Mouse (Mus musculus): ENCODE measurements around the gene Znrd1as.
"Not testable (repeated sequence)": the region's sequence is repeated elsewhere in the genome, so short reads cannot be mapped to it uniquely, and the experiment has no call there.

Znrd1as gene

DNA sequence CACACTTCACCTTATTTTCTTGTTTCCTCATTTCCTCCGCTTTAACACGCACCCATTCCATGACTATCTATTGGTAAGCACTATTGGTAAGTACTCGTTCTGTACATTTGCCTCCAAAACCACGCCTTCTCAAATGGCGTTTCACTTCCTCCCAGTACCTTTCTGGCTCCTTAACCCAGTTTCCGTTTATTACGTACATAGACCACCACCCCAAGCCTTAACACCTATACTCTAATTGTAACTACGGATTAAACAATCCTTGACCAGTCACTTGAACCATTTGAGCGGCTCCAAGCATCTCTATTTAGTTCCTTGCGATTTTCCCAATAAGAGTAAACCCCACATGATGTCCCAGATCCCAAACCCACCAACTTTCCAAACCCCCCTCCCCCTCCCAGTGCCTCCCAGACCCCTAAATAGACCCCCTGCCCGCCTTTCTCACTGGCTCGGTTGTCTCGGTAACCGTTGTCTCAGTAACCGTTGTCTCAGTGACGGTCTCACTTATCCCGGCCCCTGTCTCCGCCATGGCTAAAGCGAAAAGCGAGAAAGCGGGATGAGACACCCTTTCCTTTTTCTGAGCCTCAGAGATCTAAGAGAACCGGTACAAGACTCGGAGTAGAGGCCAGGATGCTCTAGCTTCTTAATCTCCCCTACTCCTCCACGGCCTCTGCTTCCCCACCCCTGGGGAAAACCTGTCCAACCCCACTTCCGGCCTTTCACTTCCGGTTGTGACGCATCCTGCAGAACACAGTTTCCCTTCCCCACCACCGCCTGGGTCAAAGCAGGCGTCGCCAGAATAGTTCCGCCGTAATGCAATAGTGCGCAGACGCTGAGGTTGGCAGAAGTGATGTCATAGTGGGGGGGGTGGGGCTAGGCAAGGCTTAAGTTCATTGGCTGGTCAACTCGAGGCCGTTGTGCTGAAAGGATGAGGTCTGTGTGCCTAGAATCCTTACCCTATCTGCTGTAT lies 7.1 kb upstream of the Znrd1as start, which contains the start of gene Ppp1r11:
TSS of gene Ppp1r11 (minus strand) at position 761 of the 967 bp plus-strand sequence.
- peak; percentile 99 for DNase-seq (ENCODE audit: low read depth)

- no peak for DNase-seq (ENCODE audit: low read depth)
Observed at GRCm38 (mm10) chr17:36952631-36953030, 5.8 kb upstream of the Znrd1as start.

GRCm38 (mm10) chr17:36953062-36953461 lies 5.3 kb upstream of the Znrd1as start:
- no peak for DNase-seq (ENCODE audit: low read depth)

DNA sequence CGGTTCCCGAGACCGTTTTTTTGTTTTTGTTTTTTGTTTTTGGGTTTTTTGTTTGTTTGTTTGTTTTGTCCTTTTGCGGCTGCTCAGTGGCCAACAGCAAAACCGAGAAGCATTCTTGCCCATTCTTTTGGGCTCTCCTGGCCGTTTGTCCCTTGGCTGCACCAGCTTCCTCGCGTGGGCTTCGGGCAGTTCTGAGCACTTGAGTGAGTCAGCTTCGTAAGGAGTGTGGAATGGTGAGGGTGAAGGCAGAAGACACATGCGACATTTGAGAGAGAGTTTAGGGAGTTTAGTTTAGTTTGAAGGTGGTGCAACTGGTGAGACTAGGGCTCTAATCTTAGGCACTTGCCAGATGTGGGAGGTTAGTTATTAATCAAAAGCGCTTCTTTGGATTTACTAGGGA lies 492 bp downstream of the Znrd1as start:
- no peak for DNase-seq (ENCODE audit: low read depth)

- peak; percentile 52 for DNase-seq (ENCODE audit: low read depth)
Observed at GRCm38 (mm10) chr17:36961125-36961524, 2.7 kb downstream of the Znrd1as start.

DNA sequence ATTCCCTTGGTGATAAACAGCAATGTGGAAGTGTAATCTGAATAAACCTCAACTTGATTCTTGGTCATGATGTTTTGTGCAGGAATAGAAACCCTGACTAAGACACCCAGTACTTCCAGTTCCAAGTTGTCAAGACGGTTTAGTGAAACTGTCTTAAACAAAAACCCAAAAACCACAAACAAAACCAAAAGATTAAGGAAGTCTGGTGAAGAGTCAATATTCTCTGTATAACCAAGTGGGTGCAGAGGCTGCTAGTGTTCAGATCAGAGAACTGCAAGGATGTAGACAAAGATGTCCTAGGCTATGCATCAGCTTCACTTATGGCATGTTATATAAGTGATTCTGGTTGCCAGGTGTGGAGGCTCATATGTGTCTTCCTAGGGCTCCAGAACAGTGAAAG lies 8.5 kb downstream of the Znrd1as start:
- peak; percentile 51 for DNase-seq (ENCODE audit: low read depth)

DNA sequence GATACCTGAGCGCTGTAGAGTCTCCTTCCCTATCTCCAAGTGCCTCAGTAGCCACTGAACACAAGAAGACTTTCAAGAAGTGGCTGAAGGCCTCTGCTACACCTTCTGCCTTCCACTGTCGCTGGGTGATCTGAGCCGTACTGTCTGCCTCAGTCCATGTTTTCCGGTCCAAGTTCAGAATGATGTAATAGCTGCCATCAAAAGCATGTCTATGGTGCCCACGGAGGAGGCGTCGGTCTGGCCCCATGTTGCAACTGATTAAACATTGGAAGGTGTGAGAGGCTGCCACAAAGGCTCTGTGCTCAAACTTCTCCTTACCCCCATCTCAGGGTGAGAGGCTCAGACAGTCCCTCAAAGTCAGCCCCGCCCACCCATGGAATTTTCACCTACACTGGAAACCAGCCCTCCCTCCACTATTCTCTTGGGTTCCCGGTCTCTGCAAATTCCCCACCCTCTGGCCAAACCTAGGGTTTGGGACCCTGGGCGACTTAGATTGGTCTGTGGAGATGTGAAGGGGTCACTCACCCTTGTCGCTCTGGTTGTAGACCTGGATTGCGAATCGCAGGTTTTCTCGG lies 12.0 kb downstream of the Znrd1as start:
- no peak for DNase-seq (ENCODE audit: low read depth)

- peak; percentile 36 for DNase-seq (ENCODE audit: low read depth)
Observed at GRCm38 (mm10) chr17:36971172-36971850, 12.9 kb downstream of the Znrd1as start.

GRCm38 (mm10) chr17:36972791-36973190 lies 14.4 kb downstream of the Znrd1as start:
- peak; percentile 82 for DNase-seq (ENCODE audit: low read depth)

GRCm38 (mm10) chr17:36973271-36973787 lies 14.9 kb downstream of the Znrd1as start:
- no peak for DNase-seq (ENCODE audit: low read depth)

GRCm38 (mm10) chr17:36981221-36981813 lies 22.9 kb downstream of the Znrd1as start, which contains the start of gene 2410137M14Rik:
TSS of gene 2410137M14Rik (minus strand) at chr17:36981237.
- DNase-seq (ENCODE audit: low read depth), result no peak

DNA sequence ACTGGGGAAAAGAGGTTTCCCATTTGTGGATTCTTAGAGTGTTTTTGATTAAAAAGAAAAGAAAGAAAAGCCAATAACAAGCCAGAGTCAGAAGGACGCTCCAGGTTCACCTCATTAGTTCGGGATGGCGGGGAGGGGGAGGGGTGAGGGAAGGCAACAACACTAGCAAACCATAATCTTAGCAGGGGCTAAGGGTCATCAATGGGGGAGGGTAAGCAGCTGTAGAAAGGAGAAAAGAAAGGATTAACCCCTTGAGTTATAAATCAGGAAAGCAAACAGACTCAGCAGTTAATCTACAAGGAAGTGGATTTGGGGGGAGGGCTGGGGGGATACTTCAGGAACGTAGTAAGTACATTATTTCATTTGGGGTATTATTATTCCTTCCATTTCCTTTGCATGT lies 23.5 kb downstream of the Znrd1as start:
- DNase-seq (ENCODE audit: low read depth), result no peak

GRCm38 (mm10) chr17:36982253-36983155 lies 24.1 kb downstream of the Znrd1as start:
- peak; percentile 55 for DNase-seq (ENCODE audit: low read depth)

DNA sequence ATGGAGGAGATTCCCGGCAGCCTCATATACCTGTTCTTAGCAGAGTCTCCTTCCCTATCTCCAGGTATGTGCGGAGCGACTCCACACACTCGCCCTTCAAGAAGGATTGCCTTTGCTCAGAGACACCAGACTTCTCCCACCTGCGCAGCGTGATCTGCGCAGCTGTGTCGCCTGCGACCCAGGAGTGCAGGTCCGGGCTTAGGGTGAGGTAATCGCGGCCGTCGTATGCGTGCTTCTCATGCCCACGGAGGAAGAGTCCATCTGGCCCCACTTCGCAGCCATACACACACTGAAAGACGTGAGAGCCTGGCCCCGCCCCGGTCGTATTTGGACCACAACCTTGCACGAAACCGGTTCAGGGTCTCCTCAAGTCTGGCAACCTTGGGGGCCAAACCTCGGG lies 30.1 kb downstream of the Znrd1as start:
- DNase-seq (ENCODE audit: low read depth), result no peak

- DNase-seq (ENCODE audit: low read depth), result no peak
Observed at GRCm38 (mm10) chr17:36989437-36989836, 31.0 kb downstream of the Znrd1as start, which contains the start of gene H2-M5. TSS of gene H2-M5 (minus strand) at chr17:36989537.

- DNase-seq (ENCODE audit: low read depth), result not testable (repeated sequence)
Observed at GRCm38 (mm10) chr17:36990630-36991029, 32.2 kb downstream of the Znrd1as start.

- peak; percentile 92 for DNase-seq (ENCODE audit: low read depth)
Observed at GRCm38 (mm10) chr17:36992336-36993104, 34.1 kb downstream of the Znrd1as start.

DNA sequence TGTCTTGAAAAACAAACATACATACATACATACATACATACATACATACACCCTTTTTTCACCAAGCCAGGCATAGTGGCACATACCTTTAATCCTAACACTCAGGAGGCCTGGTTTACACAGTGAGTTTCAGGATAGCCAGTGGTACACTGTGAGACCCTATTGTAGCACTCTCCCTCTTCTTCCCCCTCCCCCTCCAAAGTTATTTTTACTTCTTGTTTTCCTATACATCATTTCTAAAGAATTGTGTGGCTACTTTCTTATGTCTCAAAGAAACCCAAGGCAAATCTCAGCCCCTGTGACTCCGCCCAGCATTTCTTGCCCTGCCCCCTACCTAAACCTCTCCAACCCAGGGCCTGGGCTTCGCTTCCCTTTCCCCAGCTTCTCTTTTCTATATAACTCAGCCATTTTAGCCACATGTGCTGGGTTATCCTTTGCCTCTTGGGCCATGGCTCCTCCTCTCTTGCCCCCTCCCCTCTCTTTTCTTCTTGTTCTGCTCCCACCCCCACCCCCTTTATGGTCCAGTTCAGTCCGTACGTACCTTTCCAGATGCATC lies 35.5 kb downstream of the Znrd1as start:
- no peak for DNase-seq (ENCODE audit: low read depth)

DNA sequence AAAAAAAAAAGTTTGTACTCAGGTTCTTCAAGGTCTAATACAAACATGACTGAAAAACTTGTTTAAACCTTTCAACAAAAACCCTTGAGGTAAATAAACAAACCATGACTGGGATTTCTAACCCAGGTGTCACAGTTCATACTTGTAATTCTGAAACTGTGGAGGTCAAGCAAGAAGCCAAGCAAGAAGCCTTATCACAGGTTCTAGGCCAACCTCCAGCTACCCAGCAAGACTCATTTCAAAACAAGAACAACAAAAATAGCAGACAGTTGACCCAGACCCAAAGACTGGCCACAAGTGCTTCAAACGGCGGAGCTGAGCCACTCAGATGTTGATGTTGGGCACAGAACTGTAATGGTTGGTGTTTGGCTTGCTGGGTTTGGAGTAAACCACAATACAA lies 36.1 kb downstream of the Znrd1as start:
- DNase-seq (ENCODE audit: low read depth), result no peak

DNA sequence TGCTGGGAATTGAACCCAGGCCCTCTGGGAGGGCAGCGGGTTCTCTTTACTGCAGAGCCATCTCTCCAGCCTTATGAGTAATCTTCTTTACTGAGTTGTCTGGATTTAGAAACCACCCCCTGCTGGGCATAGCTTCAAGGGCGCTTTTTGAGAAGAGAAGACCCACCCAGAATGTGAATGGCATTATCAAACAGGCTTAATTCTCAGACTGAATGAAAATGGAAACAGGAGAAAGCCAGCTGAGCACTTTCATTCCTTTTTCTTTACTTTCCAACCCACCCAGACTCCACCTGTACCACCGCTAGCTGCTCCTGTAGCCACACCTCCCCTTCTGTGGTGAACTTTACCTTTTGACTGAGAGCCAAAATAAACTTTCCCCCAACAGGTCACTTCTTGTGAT lies 37.1 kb downstream of the Znrd1as start:
- DNase-seq (ENCODE audit: low read depth), result no peak
